Mouse (Mus musculus) limb, embryonic 11.5 days (tissue): ENCODE data around the gene Atoh1. TPM values are rescaled to one million over a fixed set of nuclear protein-coding genes. Genes with fewer than 3 reads are reported as not detected.

ENCODE experiments used
- ATAC-seq: fragments of 200-750 bp; cut with Nextera tagmentation; 2 replicates; pipeline ENCODE4 v1.8.0; 2017; ENCODE audit warnings: low read depth; ENCODE audit not compliant: insufficient number of reproducible peaks, low FRiP score, low TSS enrichment
- DNase-seq: peaks from one replicate; pipeline ENCODE4 v3.0.0-alpha.2; 2015; ENCODE audit warnings: low spot score
- H3K27ac ChIP-seq: fragments of 300-500 bp; sonication (generic); replicated peaks from 2 replicates; pipeline ENCODE4 v1.5.1; 2014; ENCODE audit warnings: low read depth, mild to moderate bottlenecking, low read length
- H3K27me3 ChIP-seq: fragments of 300-500 bp; sonication (generic); 2 replicates; pipeline ENCODE4 v1.6.1; 2014; ENCODE audit warnings: mild to moderate bottlenecking, low read length, mixed read lengths; ENCODE audit not compliant: control insufficient read depth, insufficient read depth
- H3K36me3 ChIP-seq: fragments of 300-500 bp; sonication (generic); 2 replicates; pipeline ENCODE4 v1.6.1; 2014; ENCODE audit warnings: mild to moderate bottlenecking, low read length, moderate library complexity, mixed read lengths; ENCODE audit not compliant: control insufficient read depth, insufficient read depth
- H3K4me1 ChIP-seq: fragments of 300-500 bp; sonication (generic); 2 replicates; pipeline ENCODE4 v1.6.1; 2014; ENCODE audit warnings: low read length, mixed read lengths; ENCODE audit not compliant: control insufficient read depth, insufficient read depth
- H3K4me2 ChIP-seq: fragments of 300-500 bp; sonication (generic); 2 replicates; pipeline ENCODE4 v1.6.1; 2014; ENCODE audit warnings: low read depth, mild to moderate bottlenecking, moderate library complexity; ENCODE audit not compliant: severe bottlenecking
- H3K4me3 ChIP-seq: fragments of 300-500 bp; sonication (generic); 2 replicates; pipeline ENCODE4 v1.5.1; 2014; ENCODE audit warnings: low read depth, low read length
- H3K9ac ChIP-seq: fragments of 300-500 bp; sonication (generic); 2 replicates; pipeline ENCODE4 v1.6.1; 2014; ENCODE audit warnings: mild to moderate bottlenecking, low read length
- H3K9me3 ChIP-seq: fragments of 300-500 bp; sonication (generic); 2 replicates; pipeline ENCODE4 v1.6.1; 2016; ENCODE audit warnings: low read length; ENCODE audit not compliant: control insufficient read depth
- WGBS: fragments of 180-500 bp; shearing (Covaris S2); extraction: QIAGEN DNeasy Blood & Tissue Kit; methylation state at CpG from one replicate; pipeline ENCODE4 v1.1.7; 2014; 5-methylcytosine and 5-hydroxymethylcytosine counted together
- polyA plus RNA-seq: library from polyadenylated mRNA; unstranded; fragments of >200 nt; fragmentation: Nextera tagmentation; extraction: Ambion mirVana; gene quantifications from 2 replicates; pipeline ENCODE4 v1.2.1, GENCODE M21; 2014

Atoh1 gene
- polyA plus RNA-seq, 1 experiment from 2014 or later, result not detected

- Histone ChIP-seq H3K9ac (no peak overlapping the region), H3K4me1 (no peaks in the 10 kb centered on the region), H3K4me3 (no peak overlapping the region), H3K9me3 (no peaks in the 10 kb centered on the region), H3K27ac (no peak overlapping the region), H3K4me2 (no peak overlapping the region), H3K36me3 (no peaks in the 10 kb centered on the region), H3K27me3 (no peaks in the 10 kb centered on the region)
- DNase-seq (no peak), ATAC-seq (no peak)
- WGBS, result 86% methylated on average over 2 of the region's 2 CpGs
These were observed 14.1 kb downstream of the Atoh1 start for GRCm38 (mm10) chr6:64742915-64743489.

- WGBS, result 79% methylated on average over 2 of the region's 2 CpGs
- DNase-seq, result no peak
- H3K4me3 ChIP-seq, result no peak overlapping the region
- H3K27me3 ChIP-seq, result no peaks in the 10 kb centered on the region
- no peak overlapping the region for H3K27ac ChIP-seq
- no peak overlapping the region for H3K9ac ChIP-seq
- no peaks in the 10 kb centered on the region for H3K9me3 ChIP-seq
- H3K36me3 ChIP-seq, result no peaks in the 10 kb centered on the region
- H3K4me2 ChIP-seq, result no peak overlapping the region
- no peak for ATAC-seq
- no peaks in the 10 kb centered on the region for H3K4me1 ChIP-seq
These were observed 25.6 kb downstream of the Atoh1 start for GRCm38 (mm10) chr6:64754515-64754914.

- no peaks in the 10 kb centered on the region for H3K36me3 ChIP-seq
- no peaks in the 10 kb centered on the region for H3K4me1 ChIP-seq
- DNase-seq, result no peak
- no peak overlapping the region for H3K4me2 ChIP-seq
- no peak for ATAC-seq
- 67% methylated on average over 8 of the region's 8 CpGs for WGBS
- no peak overlapping the region for H3K9ac ChIP-seq
- no peaks in the 10 kb centered on the region for H3K9me3 ChIP-seq
- no peak overlapping the region for H3K27ac ChIP-seq
- H3K27me3 ChIP-seq, result no peaks in the 10 kb centered on the region
- no peak overlapping the region for H3K4me3 ChIP-seq
These were observed 35.0 kb downstream of the Atoh1 start for GRCm38 (mm10) chr6:64763901-64764300.

DNA sequence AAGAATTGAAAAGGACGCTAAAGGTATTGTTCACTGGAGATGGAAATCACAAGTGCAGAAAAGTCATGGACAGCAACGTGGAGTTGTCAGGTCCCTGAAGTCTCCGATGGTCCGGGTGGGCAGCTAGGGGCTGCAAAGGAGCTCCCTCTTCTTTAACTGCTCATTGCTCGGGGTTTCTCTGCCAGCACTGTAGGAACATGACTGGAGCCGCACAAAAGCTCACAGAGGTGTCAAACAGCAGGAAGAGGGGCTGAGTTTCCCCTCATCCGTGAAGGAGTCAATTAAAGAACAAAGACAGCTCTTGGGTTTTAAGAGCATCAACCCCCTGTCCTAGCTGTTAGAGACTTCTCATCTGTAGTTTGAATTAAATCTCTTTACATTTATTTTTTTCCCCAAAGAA, 44.5 kb downstream of the Atoh1 start:
- Histone ChIP-seq H3K9ac (no peak overlapping the region), H3K4me1 (no peaks in the 10 kb centered on the region), H3K4me2 (no peak overlapping the region), H3K9me3 (no peaks in the 10 kb centered on the region), H3K4me3 (no peak overlapping the region), H3K27ac (no peak overlapping the region), H3K27me3 (no peaks in the 10 kb centered on the region), H3K36me3 (no peaks in the 10 kb centered on the region)
- WGBS, result 14% methylated on average over 7 of the region's 7 CpGs
- peak; percentile 21 for DNase-seq
- no peak for ATAC-seq
